Mouse (Mus musculus) adrenal gland, postnatal 4 days (tissue): Measurements from ENCODE around the gene Map3k4. TPM values are rescaled to one million over a fixed set of nuclear protein-coding genes. Genes with fewer than 3 reads are reported as not detected.
A peak's percentile ranks its signal among the peaks of the same experiment; 100 is the strongest.
"Not testable (repeated sequence)": the region's sequence is repeated elsewhere in the genome, so short reads cannot be mapped to it uniquely, and the experiment has no call there.

ENCODE experiments used
- DNase-seq, 2 experiments: peaks; one replicate each; pipeline ENCODE4 v3.0.0; 2021 to 2022; ENCODE audit warnings: low spot score in 2 of 2, mixed read lengths in 2 of 2
- total RNA-seq, 2 experiments: library from RNA; stranded (reverse); gene quantifications; 2 replicates each; pipeline ENCODE4 v1.2.3; 2021

The Map3k4 gene
- total RNA-seq, 2 experiments from 2014 or later: 31.7 to 44.0 TPM

DNA sequence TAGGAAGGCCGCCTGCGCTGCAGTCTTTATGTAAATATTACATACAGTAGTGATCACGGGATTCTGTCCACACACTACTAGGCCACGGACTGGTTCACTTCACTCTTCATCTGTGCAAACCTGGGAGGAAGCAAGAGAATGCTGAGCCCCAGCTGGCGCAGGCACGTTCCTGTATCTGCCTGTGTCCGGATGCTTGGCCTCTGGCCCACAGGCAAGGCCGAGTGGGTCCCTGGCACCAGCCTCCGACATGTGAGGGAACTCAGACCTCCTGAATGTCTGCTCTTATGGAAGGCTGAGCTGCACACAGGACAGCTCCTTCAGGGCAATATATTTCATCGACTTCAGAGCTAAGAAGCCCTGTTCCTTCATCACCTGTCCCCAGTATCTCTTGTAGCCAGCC, 90.6 kb downstream of the Map3k4 start:
- DNase-seq: no peak

DNA sequence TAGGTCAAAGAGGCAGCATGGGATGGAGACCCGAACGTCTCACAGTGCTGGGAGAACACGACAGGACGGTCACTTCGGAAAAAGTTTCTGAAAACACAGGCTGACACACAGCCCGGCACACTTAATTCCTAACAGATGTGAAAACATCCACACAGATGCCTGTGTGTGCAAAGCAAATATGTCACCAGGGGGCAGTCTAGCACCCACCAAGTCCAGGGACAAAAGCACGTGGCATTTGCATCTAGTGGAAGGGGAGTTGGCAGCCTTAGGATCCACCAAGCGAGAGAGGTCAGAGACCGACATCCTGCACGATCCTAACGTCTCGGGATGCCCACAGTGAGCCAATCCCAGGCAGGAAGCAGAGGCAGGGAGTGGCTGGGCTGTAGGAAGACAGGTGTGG, 92.0 kb downstream of the Map3k4 start:
- DNase-seq: no peak

DNA sequence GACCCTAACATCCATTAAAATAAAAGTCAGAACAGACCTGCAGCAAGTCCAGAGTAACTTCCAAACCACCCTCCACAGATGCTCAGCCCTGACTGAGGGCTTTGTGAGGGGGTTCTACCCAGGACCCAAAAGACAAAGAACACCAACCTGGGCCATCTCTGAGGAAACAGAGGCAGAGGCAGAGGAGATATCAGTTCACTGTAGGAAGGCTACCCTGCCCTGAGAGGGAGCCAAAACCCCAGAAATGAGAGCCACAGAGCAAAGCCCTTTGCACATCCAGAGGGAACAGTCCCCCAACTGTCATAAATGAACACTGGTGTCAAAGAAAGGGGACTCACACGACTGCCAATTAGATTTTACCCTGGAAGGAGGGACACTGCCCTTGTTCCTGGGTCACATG, 93.4 kb downstream of the Map3k4 start:
- DNase-seq: no peak

GRCm38 (mm10) chr17:12224551-12224950, 94.0 kb downstream of the Map3k4 start:
- DNase-seq: not testable (repeated sequence)

GRCm38 (mm10) chr17:12224145-12224544, 94.5 kb downstream of the Map3k4 start:
- DNase-seq: no peak

DNA sequence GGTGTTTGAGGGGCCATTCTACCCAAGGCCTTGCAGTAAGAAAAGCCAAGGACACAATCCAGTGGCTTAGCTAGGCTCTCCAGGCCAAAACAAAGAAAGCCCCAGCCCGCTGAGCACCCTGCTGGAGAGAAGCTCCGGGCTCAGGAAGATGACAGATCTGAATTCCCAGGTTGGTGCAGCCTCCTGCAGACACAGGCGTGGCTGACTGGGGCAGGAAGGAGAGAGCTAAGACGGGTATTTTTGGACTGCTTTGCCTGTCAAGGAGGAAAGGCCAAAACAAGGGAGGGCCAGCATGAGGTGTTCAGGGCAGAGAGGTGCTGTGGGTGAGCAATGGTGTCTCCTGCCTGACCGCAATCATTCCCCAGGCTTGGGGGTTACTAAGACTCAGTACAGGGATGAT, 94.9 kb downstream of the Map3k4 start:
- DNase-seq: no peak

DNA sequence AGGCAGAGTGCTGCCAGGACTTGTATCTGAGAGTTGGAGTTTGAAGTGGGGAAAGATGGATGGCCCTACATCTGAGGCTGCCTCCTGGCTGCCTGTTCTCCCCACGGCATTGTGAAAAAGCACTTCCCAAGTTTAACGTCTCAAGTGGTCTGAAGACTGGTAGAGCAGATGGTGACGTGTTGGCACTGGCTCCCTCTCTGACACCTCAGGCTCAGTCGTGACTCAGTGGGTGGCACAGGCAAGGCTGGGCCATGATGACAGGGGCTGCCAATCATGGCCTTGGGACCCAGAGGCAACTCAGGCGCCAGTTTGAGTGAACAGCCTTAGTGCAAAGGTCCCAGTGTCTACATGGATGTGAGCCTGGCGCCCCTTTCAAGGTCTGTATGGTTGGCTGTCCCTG, 96.7 kb downstream of the Map3k4 start:
- DNase-seq: no peak

DNA sequence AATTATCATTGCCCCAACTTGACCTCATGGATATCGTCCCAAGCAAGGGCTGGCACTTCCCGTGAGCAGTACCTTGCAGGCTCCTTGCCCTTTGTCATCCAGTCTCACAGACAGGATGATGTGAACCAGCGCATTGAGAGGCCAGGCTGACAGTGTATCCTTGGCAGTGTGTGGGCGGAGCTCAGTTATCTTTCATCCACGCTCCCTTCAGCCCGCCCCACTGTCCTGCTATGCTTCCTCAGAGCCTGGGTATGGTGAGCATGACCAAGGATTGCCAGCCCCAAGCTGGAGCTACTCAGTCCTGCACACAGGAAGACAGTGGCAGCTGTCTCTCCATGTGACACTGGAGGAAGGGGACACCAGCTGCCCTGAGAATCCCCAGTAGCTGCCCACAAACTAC, 102.4 kb downstream of the Map3k4 start:
- DNase-seq: no peak

- no peak for DNase-seq
Measured at GRCm38 (mm10) chr17:12213430-12213829, 105.2 kb downstream of the Map3k4 start.

DNA sequence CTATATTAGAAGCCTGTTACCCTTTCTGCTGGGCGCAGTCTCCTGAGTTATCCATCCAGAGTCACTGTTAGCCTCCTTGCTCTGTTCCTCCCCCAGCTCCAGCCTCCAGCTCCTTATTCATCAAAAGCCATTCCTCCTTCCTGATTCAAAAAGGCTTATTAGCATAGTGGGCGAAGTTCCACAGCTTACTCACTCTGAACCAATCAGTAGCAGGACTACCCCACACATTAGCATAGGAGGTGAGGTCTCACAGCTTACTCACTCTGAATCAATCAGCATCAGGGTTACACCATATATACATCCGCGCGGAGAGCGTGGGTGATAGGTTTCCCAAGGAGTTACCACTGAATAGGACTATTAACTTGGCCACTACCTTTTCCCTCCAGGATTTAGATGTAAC, 106.3 kb downstream of the Map3k4 start:
- DNase-seq: no peak

GRCm38 (mm10) chr17:12211890-12212289, 106.7 kb downstream of the Map3k4 start:
- no peak for DNase-seq

DNA sequence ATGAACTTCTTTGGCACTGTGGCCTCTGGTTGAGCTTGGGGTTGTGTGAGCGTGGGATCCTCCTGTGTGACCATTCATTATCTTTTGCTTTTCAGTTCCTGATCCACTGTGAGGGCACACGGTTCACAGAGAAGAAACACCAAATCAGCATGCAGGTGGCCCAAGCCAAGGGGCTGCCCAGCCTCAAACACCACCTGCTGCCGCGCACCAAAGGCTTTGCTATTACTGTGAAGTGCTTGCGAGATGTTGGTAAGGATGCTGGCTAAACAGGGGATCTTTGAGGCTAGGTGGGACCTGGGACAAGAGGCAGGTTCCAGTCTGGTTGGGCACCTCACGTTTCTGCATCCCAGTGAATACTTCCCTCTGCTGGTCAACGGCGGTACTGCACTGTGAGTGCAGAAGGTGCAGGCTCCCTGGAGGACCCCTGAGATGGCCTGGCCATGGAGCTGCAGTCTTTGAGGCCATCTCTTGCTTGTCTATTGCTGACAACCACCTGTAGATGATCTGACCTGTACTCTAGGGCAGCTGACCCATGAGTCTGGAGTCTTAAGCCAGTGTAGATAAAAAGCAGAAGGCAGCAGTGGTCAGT, 108.0 kb downstream of the Map3k4 start:
- DNase-seq: peak; percentile 70 to 80

DNA sequence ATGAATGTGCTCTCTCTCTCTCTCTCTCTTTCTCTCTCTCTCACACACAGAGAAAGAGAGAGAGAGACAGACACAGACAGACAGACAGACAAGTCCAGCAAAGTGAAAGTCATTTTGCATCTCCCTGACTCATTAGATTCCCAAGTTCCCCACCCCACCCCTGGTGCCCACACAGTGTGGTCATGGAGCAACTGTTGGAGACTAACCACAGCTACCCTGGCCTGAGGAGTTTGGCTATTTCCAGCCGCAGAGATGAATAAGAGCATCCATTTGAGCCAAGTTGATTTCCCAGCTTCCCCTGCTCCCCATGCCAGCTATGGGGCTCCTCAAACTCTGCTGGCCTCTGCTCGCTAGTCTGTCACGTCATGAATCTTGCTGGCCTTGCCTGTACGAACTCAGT, 109.1 kb downstream of the Map3k4 start:
- no peak for DNase-seq

DNA sequence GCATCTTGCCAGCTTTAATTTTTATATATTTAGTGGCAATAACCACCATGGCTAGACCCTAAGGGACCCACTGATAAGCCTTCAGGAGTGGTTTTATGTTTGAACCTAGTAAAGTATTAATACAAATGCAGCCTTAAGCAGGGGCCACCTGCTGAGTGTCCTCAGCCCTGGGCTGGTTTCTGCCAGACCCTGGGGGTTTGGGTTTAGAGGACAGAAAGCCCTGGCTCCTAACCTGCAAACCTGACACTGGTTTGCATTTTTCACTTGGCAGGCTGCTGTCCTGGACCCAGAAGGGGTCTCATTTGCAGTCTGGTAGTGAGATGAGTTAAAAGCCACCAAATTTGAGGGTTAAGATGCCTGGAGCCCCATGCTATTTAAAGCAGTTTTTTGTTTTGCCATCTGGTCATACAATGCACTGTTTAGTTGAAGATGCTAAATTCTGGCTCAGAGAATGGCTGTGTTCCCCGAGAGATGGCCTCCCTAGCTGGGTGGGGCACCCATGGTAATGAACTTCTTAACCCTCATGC, 111.5 kb downstream of the Map3k4 start:
- DNase-seq: no peak

GRCm38 (mm10) chr17:12206248-12206647, 112.3 kb downstream of the Map3k4 start:
- DNase-seq: no peak

- no peak for DNase-seq
Measured at GRCm38 (mm10) chr17:12205694-12206075, 112.9 kb downstream of the Map3k4 start.

DNA sequence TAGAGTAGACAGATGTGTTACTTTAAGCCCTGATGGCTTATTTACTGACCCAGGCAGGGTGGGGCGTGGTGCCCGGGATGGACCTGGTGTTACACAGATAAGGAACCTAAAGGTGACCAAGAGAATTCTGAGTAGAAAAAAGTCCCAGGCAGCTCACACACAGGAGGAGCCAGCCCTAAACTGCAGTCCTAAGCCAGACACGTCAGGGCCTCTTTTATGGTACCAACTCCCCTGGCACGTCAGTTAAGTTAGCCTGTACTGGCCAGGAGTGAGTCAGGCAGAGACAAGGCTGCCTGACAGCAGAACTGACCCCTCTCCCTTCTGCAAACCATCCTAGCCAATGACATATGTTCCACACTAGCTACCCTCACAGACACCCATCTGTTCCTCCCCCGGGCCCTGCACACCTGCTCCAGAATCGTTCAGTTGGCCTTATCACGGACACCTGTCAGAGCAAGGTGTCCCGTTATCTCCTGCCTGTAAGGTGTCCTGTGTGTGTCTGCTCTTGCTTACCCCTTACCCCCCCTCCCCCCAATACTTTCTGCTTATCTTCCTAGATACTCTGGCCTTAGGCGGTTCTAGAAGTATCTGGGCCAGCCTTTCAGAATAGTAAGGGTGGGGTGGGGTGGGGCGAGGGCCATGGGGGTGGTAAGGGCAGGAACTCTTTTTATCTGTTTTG, 113.4 kb downstream of the Map3k4 start:
- no peak for DNase-seq

DNA sequence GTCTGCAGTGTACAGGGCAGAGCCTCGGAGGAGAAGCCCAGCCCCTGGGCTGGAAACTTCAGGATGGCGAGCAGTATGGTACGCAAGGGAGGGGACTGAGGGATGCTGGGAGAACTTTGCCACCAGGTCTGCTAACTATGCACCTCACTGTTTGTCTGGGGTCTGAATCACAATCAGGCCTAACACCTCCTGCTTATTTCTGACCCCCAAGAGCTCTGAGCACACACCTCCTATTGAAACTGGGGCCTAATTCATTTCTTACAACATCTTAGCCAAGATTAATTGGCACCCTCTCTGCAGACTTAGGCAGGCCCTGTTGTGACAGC, 113.9 kb downstream of the Map3k4 start:
- DNase-seq: no peak

GRCm38 (mm10) chr17:12204246-12204645, 114.3 kb downstream of the Map3k4 start:
- DNase-seq: no peak

DNA sequence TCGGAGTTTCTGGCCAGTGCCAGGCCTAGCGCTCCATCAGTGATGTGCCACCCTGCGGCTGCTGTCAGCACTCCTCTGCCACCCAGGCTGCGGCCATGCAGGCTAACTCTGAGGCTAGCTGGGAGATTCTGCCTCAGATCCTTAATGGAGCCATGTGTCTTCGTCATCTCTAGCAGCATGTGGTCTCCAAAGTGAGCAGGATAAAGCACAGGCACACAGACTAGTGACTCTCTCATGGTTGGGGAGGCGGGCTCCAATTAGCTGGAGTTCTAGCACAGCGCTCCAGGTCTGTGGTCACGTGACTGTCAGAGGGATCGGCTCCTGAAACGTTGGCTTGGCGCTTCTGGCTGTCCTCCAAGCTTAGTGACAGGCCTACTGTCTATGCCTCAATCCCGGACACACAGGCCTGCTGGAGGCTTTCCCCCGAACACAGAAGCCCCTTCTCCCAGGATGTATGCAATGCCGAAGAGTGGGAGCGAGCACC, 115.1 kb downstream of the Map3k4 start:
- DNase-seq: no peak

- DNase-seq: no peak
Measured at GRCm38 (mm10) chr17:12201086-12201485, 117.5 kb downstream of the Map3k4 start.

- no peak for DNase-seq
Measured at GRCm38 (mm10) chr17:12199933-12200332, 118.7 kb downstream of the Map3k4 start.

DNA sequence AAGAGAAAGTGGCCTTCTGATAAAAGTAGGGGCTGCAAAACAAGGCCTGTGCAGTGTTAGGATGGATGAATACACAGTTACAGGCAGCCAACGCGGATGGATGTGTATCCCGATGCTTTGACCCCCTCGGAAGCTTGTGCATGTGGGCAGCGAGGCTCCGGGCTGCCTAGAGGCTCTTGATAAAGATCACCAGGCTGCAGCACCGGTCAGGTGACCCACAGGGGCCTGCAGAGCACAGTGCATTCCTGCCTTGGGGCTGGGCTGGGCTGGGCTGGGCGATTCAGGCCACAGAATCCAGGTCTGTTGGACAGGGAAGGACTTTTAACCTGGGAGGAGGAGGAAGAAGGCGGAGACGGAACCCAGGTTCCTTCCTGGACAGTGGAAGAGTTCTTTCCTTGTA, 123.0 kb downstream of the Map3k4 start:
- DNase-seq: no peak
